Mouse (Mus musculus) hindbrain, postnatal 0 days (tissue): ENCODE measurements around the gene Cdc42ep2. TPM values are rescaled to one million over a fixed set of nuclear protein-coding genes. Genes with fewer than 3 reads are reported as not detected.

Experiments
- ATAC-seq: fragments of 200-750 bp; cut with Nextera tagmentation; 2 replicates; pipeline ENCODE4 v1.8.0; 2017; ENCODE audit warnings: mild to moderate bottlenecking, moderate TSS enrichment, moderate library complexity
- DNase-seq: peaks from one replicate; pipeline ENCODE4 v3.0.0-alpha.2; 2015; ENCODE audit warnings: low spot score
- H3K27ac ChIP-seq: fragments of 300-500 bp; sonication (generic); 2 replicates; pipeline ENCODE4 v1.5.1; 2014; ENCODE audit warnings: mild to moderate bottlenecking
- H3K27me3 ChIP-seq: fragments of 300-500 bp; sonication (generic); 2 replicates; pipeline ENCODE4 v1.6.1; 2014; ENCODE audit warnings: low read length, mixed read lengths; ENCODE audit not compliant: insufficient read depth
- H3K36me3 ChIP-seq: fragments of 300-500 bp; sonication (generic); 2 replicates; pipeline ENCODE4 v1.6.1; 2014; ENCODE audit warnings: low read length, mixed read lengths; ENCODE audit not compliant: insufficient read depth
- H3K4me1 ChIP-seq: fragments of 300-500 bp; sonication (generic); 2 replicates; pipeline ENCODE4 v1.6.1; 2014; ENCODE audit warnings: antibody characterized with exemption, low read length, mixed read lengths; ENCODE audit not compliant: insufficient read depth
- H3K4me2 ChIP-seq: fragments of 300-500 bp; sonication (generic); 2 replicates; pipeline ENCODE4 v1.6.1; 2014; ENCODE audit warnings: low read depth, mild to moderate bottlenecking, low read length, moderate library complexity, mixed read lengths
- H3K4me3 ChIP-seq: fragments of 300-500 bp; sonication (generic); 2 replicates; pipeline ENCODE4 v1.5.1; 2014; ENCODE audit warnings: low read length
- H3K9ac ChIP-seq: fragments of 300-500 bp; sonication (generic); replicated peaks from 2 replicates; pipeline ENCODE4 v1.6.1; 2014; ENCODE audit warnings: mild to moderate bottlenecking, low read length, moderate library complexity, mixed read lengths
- H3K9me3 ChIP-seq: fragments of 300-500 bp; sonication (generic); 2 replicates; pipeline ENCODE4 v1.6.1; 2016; ENCODE audit warnings: low read length, mixed read lengths
- CTCF ChIP-seq: IDR thresholded peaks from 2 replicates; pipeline ENCODE4 v1.5.1; 2016; ENCODE audit warnings: antibody characterized with exemption, control low read depth, low read depth
- WGBS: fragments of 180-500 bp; shearing (Covaris S2); extraction: QIAGEN DNeasy Blood & Tissue Kit; methylation state at CpG from one replicate; pipeline ENCODE4 v1.1.7; 2014; 5-methylcytosine and 5-hydroxymethylcytosine counted together
- polyA plus RNA-seq: library from polyadenylated mRNA; unstranded; fragments of >200 nt; fragmentation: Nextera tagmentation; extraction: Ambion mirVana; gene quantifications from 2 replicates; pipeline ENCODE4 v1.2.1, GENCODE M21; 2015
- total RNA-seq: library from RNA; depleted of rRNA; stranded (reverse); fragments of >200 nt; gene quantifications from 2 replicates; pipeline ENCODE4 v1.2.3, GENCODE M21; 2014

Cdc42ep2 gene
- total and polyA plus RNA-seq, 2 experiments from 2014 or later = 18.0 to 28.0 TPM

GRCm38 (mm10) chr19:5910221-5910620 lies 14.4 kb downstream of the Cdc42ep2 start:
- H3K4me1 ChIP-seq = peaks cover 19% of the 10 kb centered on the region
- H3K9ac ChIP-seq = peak overlapping the region; percentile 94
- peak overlapping the region; percentile 55 for H3K27ac ChIP-seq
- peak; percentile 56 for DNase-seq
- no peaks in the 10 kb centered on the region for H3K27me3 ChIP-seq
- H3K9me3 ChIP-seq = no peaks in the 10 kb centered on the region
- 0 out of 2 replicates have a peak, but pooled peaks have one; percentile 6 for TF ChIP-seq CTCF
- peak overlapping the region; percentile 69 for H3K4me2 ChIP-seq
- no peak for ATAC-seq
- 28% methylated on average over 6 of the region's 6 CpGs for WGBS
- peak overlapping the region; percentile 97 for H3K4me3 ChIP-seq
- peaks cover 17% of the 10 kb centered on the region; the same call in 1 of the 2 replicates for H3K36me3 ChIP-seq

GRCm38 (mm10) chr19:5907275-5907674 lies 17.3 kb downstream of the Cdc42ep2 start:
- peaks cover 46% of the 10 kb centered on the region for H3K36me3 ChIP-seq
- no peaks in the 10 kb centered on the region for H3K9me3 ChIP-seq
- H3K27ac ChIP-seq = no peak overlapping the region
- no peak for DNase-seq
- no peak overlapping the region for H3K9ac ChIP-seq
- no peak overlapping the region for H3K4me2 ChIP-seq
- H3K27me3 ChIP-seq = no peaks in the 10 kb centered on the region
- ATAC-seq = no peak
- 87% methylated on average over 3 of the region's 3 CpGs for WGBS
- H3K4me1 ChIP-seq = peaks cover 12% of the 10 kb centered on the region; the same call in 1 of the 2 replicates
- TF ChIP-seq CTCF = no peak
- H3K4me3 ChIP-seq = no peak overlapping the region

DNA sequence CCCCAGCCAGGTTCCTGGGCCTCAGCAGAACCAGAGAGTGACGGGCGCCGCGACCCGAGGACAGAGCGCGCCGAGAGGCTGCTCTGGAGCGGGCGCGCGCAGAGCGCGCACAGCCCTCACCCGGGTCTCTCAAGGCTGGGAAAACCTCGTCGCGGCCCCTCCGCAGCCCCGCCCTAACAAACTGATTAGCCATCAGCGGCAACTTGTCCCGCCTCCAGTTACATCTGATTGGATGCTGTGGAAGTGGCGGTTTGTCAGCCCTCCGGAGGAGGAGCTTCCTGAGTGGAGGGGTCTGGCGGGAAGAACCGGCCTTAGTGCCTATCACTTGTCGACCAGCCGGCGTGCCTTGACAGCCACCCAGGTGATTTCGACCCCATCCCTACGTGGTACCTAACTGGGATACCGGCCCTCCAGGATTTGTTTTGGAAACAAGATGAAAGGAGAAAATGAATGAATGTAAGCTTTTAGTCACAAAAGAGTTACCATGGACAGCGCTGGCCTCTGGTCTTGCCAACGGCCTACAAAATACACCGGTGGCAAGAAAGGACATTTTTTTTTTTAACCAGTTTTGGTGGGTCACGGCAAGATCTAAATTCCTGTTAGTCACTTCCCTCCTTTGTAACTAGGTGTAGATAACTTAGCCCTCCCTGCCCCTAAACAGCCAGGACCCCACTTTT lies 30.5 kb downstream of the Cdc42ep2 start, which contains the start of gene Tigd3:
TSS of gene Tigd3 (minus strand) at position 148 of the 677 bp plus-strand sequence.
- no peaks in the 10 kb centered on the region for H3K27me3 ChIP-seq
- H3K27ac ChIP-seq = peak within 1 kb of the TSS; percentile 77
- no peak for TF ChIP-seq CTCF

GRCm38 (mm10) chr19:5893282-5894001 lies 31.2 kb downstream of the Cdc42ep2 start:
- peak overlapping the region; percentile 71 for H3K4me2 ChIP-seq
- 5% methylated on average over 23 of the region's 31 CpGs for WGBS
- H3K36me3 ChIP-seq = peaks cover 18% of the 10 kb centered on the region
- H3K4me3 ChIP-seq = peak overlapping the region; percentile 58
- H3K27me3 ChIP-seq = no peaks in the 10 kb centered on the region
- H3K4me1 ChIP-seq = peaks cover 9% of the 10 kb centered on the region
- no peaks in the 10 kb centered on the region for H3K9me3 ChIP-seq
- ATAC-seq = no peak
- TF ChIP-seq CTCF = no peak
- no peak for DNase-seq
- peak overlapping the region; percentile 77 for H3K27ac ChIP-seq
- H3K9ac ChIP-seq = peak overlapping the region; percentile 80

More for the DNA sequence above, 30.5 kb downstream of the Cdc42ep2 start, which contains the start of gene Tigd3:
- H3K4me1 ChIP-seq = peaks cover 9% of the 10 kb centered on the region
- H3K4me3 ChIP-seq = peak within 1 kb of the TSS; percentile 58
- WGBS = 3% methylated on average over 36 of the region's 36 CpGs
- H3K9me3 ChIP-seq = no peaks in the 10 kb centered on the region
- DNase-seq (peak; percentile 98), ATAC-seq (peak; percentile 99)
- peak within 1 kb of the TSS; percentile 80 for H3K9ac ChIP-seq
- H3K4me2 ChIP-seq = peak within 1 kb of the TSS; percentile 71
- H3K36me3 ChIP-seq = peaks cover 19% of the 10 kb centered on the region

DNA sequence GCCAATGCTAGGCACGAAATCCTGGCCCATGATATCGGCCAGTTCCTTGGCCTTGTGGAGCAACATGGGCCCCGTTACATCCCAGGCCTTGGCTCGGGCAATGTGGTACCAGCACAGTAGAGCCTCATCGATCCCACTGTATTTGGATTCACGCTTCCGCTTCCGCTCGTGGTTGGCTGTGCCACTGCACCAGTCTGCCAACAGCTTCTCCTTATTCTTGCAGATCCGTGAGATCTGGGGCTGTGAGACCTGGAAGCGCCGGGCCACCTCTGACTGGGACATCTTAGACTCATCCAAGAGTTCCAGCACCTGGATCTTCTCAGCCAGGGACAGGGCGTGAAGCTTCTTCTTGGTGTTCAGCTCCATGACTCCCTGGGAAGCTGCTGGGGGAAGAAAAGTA lies 31.9 kb downstream of the Cdc42ep2 start:
- peaks cover 14% of the 10 kb centered on the region for H3K36me3 ChIP-seq
- no peak for TF ChIP-seq CTCF
- 0 out of 2 replicates have a peak overlapping the region, but pooled peaks have one; percentile 77 for H3K27ac ChIP-seq
- peak overlapping the region; percentile 80 for H3K9ac ChIP-seq
- no peaks in the 10 kb centered on the region for H3K9me3 ChIP-seq
- no peaks in the 10 kb centered on the region for H3K27me3 ChIP-seq
- 74% methylated on average over 13 of the region's 13 CpGs for WGBS
- DNase-seq (no peak), ATAC-seq (no peak)
- peak overlapping the region; percentile 71 for H3K4me2 ChIP-seq
- peak overlapping the region; percentile 58 for H3K4me3 ChIP-seq
- peaks cover 9% of the 10 kb centered on the region for H3K4me1 ChIP-seq

DNA sequence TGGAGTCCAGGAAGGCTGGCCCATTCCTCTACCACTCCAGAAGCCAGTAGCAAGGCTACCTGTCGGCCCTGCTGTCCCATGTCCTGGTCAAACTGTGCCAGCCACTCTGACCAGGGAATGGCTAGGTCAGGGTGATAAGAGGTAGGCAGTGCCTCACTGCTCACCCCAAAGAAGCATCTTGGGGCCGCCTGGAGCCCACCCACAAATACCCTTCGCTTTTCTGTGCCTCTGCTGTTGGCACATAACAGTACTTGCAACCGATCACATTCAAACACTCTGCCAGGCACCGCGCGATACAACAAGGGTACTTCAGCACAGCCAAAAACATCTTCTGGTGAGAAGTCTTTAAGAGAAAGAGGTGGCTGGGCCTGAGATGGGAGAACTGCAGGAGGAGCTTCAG lies 32.4 kb downstream of the Cdc42ep2 start:
- ATAC-seq = no peak
- H3K36me3 ChIP-seq = peaks cover 14% of the 10 kb centered on the region
- TF ChIP-seq CTCF = no peak
- no peak overlapping the region for H3K9ac ChIP-seq
- H3K27me3 ChIP-seq = no peaks in the 10 kb centered on the region
- H3K4me1 ChIP-seq = peaks cover 9% of the 10 kb centered on the region
- WGBS = 92% methylated on average over 7 of the region's 7 CpGs
- H3K27ac ChIP-seq = no peak overlapping the region
- no peak for DNase-seq
- no peaks in the 10 kb centered on the region for H3K9me3 ChIP-seq
- no peak overlapping the region for H3K4me2 ChIP-seq
- H3K4me3 ChIP-seq = no peak overlapping the region
